Mouse (Mus musculus): ENCODE data around the gene Iqsec1.

Gene Iqsec1

GRCm38 (mm10) chr6:90988648-90989317 lies at the start of gene Iqsec1:
Gene Iqsec1, minus strand, starts transcription at chr6:90988685.
- peak; percentile 85 for DNase-seq (ENCODE audit: low spot score in 2 of 2)

- DNase-seq (ENCODE audit: low spot score in 2 of 2): no peak
Measured at GRCm38 (mm10) chr6:91028256-91028655, 39.8 kb upstream of the Iqsec1 start.

DNA sequence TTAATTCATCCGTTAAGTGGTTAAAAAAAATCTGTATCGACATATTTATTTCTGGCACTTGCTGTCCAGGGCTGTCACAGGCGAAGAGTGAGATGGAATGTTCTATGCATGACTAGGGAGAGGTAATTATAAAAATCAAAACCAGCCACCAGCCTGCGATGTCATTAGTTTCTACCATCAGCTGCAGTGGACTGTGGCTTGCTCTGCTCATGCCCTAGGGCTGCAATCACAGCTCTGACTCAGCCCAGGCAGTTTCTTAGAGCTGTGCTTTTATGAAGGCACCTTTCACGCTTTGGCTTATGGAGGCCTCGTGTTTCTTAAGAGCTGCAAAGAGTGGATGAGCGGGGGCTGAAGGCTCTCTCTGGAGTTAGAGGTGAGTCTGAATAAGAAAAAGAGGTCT lies 32.3 kb upstream of the Iqsec1 start:
- DNase-seq (ENCODE audit: low spot score in 2 of 2): no peak

GRCm38 (mm10) chr6:91016600-91017230 lies 28.2 kb upstream of the Iqsec1 start:
- no peak for DNase-seq (ENCODE audit: low spot score in 2 of 2)

DNA sequence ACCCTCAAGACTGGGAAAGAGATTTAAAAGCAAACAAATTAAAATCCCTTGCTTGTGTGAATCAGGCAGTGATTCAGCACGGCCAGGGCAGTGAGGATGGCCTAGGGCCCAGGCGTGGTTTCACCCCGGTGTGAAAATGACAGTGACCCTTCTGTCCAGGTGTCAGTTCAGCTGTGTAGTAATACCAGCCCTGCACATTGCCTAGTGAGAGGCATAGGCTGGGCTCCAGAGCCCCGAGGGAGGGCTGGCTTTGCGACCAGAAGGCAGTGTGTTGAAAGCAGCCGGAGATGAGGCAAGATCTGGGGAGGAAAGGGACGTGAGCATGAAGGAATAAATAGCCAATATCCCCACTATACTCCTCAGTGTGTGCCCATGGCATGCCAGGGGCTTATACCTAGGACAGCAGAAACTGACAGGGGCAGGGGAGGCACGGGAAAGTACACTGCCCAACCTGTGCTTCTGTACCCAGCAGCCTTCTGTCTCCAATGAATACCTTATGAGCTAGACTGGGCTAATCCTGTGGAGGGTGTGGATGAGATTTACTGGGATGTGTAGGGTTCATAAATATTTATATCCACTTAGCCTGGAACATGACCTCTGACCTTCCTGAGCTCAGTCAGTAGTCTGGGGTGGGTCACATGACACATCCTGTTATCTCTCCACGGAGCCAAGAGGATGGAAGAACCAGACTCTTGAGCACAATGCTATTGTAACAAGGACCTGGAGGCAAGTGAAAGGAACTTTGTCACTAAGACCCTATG lies 25.9 kb upstream of the Iqsec1 start:
- DNase-seq (ENCODE audit: low spot score in 2 of 2): no peak

- no peak for DNase-seq (ENCODE audit: low spot score in 2 of 2)
Measured at GRCm38 (mm10) chr6:91012458-91012857, 24.0 kb upstream of the Iqsec1 start.

GRCm38 (mm10) chr6:91011568-91011967 lies 23.1 kb upstream of the Iqsec1 start:
- no peak for DNase-seq (ENCODE audit: low spot score in 2 of 2)

DNA sequence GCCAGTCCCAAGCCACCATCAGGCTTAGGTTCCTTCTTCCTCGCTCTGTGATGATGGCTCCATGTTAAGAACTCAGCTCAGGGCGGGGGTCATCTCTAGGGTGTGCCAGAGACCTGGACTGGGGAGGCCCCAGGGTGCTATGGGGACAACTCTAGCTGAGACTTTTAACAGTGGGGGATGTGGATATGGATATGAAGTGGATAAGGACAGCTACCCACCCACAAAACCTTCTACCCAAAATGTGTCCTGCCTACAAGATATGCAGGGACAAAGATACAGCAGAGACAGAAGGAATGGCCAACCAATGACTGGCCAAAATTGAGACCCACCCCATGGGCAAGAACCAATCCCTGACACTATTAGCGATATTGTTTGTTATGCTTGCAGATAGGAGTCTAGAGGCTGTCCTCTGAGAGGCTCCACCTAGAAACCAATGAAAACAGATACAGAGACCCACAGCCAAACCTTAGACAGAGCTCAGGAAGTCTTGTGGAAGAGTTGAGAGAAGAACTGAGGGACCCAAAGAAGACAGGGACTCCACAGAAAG lies 19.9 kb upstream of the Iqsec1 start:
- DNase-seq (ENCODE audit: low spot score in 2 of 2): no peak

GRCm38 (mm10) chr6:91007207-91007606 lies 18.7 kb upstream of the Iqsec1 start:
- no peak for DNase-seq (ENCODE audit: low spot score in 2 of 2)

DNA sequence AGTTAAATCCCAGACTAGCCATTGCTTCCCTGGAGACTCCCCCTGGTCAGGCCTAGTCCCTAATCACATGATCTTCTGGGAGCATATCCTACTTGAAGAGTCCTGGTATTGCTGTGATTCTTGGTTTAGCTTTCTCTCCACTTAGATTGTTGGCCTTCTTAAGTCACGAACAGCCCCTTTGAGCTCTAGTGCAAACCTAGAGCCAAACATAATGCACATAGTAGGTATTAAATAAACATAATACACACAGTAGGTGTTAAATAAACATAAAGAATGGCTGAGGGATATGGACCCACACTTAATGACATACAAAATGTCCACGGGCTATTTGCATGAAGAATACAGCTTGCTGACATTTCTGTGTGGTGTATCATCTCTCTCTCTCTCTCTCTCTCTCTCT lies 15.7 kb upstream of the Iqsec1 start:
- no peak for DNase-seq (ENCODE audit: low spot score in 2 of 2)

GRCm38 (mm10) chr6:91003310-91003995 lies 15.0 kb upstream of the Iqsec1 start:
- DNase-seq (ENCODE audit: low spot score in 2 of 2): no peak

- no peak for DNase-seq (ENCODE audit: low spot score in 2 of 2)
Measured at GRCm38 (mm10) chr6:91001566-91001965, 13.1 kb upstream of the Iqsec1 start.

GRCm38 (mm10) chr6:91000819-91001525 lies 12.5 kb upstream of the Iqsec1 start:
- DNase-seq (ENCODE audit: low spot score in 2 of 2): peak; percentile 30 to 35

- no peak for DNase-seq (ENCODE audit: low spot score in 2 of 2)
Measured at GRCm38 (mm10) chr6:90999176-90999575, 10.7 kb upstream of the Iqsec1 start.

DNA sequence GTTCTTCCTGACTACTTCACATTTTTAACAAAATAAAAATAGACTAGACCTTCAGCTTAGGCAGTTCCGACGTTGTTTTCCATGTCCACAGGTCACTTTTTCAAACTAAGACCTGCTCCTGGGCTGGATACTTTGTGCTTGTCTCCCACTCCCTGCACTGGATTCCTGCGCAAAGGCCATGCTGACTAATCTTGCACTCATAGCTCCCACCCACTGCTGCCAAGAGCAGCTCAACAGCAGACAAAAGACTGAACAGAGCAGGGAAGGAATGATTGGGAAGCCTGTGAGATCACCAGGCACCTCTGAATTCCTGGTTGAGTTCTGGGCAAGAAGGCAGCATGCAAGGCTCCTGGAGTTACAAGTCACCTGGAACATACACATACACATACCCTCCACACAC lies 8.5 kb upstream of the Iqsec1 start:
- DNase-seq (ENCODE audit: low spot score in 2 of 2): no peak

GRCm38 (mm10) chr6:90996181-90996580 lies 7.7 kb upstream of the Iqsec1 start:
- no peak for DNase-seq (ENCODE audit: low spot score in 2 of 2)

GRCm38 (mm10) chr6:90988299-90988625 lies 223 bp downstream of the Iqsec1 start:
- DNase-seq (ENCODE audit: low spot score in 2 of 2): no peak

DNA sequence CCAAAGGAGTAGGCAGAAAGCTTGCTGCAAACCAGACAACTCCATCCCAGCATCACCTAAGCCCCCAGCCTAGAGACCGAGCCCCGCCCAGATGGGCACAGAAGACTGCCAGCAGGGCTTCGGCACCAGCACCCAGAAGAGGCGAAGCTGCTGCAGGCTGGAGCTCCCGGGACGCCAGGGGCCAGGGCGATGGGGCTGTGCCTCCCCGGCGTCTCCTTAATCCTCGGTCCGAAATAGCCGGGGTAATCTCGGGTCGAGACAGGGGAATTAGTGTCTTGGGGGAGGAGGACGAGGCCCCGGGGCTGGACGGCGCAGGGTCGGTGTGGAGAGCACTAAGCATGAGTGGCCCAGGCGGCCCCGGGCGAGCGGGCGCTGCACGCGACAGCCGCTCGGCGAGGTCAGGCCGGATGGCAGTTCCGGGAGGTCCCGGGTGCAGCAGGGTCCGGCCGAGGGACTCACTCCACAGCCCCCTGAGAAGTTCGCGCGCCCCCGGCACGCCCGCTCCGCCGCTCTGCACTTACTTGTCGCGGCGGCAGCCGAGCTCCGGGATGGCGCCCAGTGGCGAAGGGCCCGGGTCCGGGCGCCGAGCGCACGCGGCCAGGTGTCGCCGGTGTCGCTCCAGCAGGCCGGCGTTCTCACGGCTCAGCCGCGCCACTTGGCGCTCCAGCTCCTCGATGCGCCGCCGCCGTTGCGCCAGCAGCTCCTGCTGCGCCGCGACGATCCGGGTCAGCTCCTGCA lies 755 bp downstream of the Iqsec1 start:
- DNase-seq (ENCODE audit: low spot score in 2 of 2): peak in 1 of 2 experiments; percentile 30

DNA sequence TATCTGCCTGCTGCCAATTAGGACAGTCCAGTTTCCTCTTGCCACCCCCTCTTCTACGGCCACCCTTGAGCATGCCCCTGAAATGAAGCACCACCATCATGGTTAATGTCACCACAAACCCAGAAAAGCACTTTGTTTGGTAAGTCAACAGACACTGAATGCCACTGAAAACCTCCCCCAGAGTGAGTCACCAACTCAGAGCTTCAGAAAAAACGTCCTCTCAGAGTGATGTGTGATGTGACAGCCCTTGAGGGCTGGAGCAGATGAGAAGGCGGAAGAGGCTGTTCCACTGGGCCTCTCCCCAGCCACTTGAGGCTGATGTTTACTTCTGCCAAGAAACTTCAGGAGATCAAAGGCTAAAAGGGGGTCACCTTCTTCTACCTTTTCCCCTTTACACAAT lies 4.4 kb downstream of the Iqsec1 start:
- no peak for DNase-seq (ENCODE audit: low spot score in 2 of 2)

GRCm38 (mm10) chr6:90974279-90974678 lies 14.2 kb downstream of the Iqsec1 start:
- no peak for DNase-seq (ENCODE audit: low spot score in 2 of 2)

All from frontal cortex, postnatal 10 days (tissue).